Mouse (Mus musculus): ENCODE data around the gene Kifc1.
A peak's percentile ranks its signal among the peaks of the same experiment; 100 is the strongest.

Kifc1 gene

GRCm38 (mm10) chr17:33829561-33829960 lies 60.9 kb downstream of the Kifc1 start:
- DNase-seq: no peak

GRCm38 (mm10) chr17:33828892-33829291 lies 61.6 kb downstream of the Kifc1 start:
- DNase-seq: no peak

- peak; percentile 51 for DNase-seq
Measured at GRCm38 (mm10) chr17:33826850-33827249, 63.6 kb downstream of the Kifc1 start.

All from right cerebral cortex, postnatal 25 days (tissue).